Mouse (Mus musculus) cerebellum, adult 11-12 months (tissue): ENCODE results near the gene Sumf1.

ENCODE experiments used
- DNase-seq: peaks from one replicate; pipeline ENCODE4 v3.0.0; 2022

The Sumf1 gene

GRCm38 (mm10) chr6:108145241-108145640, 40.1 kb downstream of the Sumf1 start:
- no peak for DNase-seq

GRCm38 (mm10) chr6:108142796-108143195, 42.6 kb downstream of the Sumf1 start:
- DNase-seq = no peak

GRCm38 (mm10) chr6:108140722-108141490, 44.5 kb downstream of the Sumf1 start:
- DNase-seq = no peak

DNA sequence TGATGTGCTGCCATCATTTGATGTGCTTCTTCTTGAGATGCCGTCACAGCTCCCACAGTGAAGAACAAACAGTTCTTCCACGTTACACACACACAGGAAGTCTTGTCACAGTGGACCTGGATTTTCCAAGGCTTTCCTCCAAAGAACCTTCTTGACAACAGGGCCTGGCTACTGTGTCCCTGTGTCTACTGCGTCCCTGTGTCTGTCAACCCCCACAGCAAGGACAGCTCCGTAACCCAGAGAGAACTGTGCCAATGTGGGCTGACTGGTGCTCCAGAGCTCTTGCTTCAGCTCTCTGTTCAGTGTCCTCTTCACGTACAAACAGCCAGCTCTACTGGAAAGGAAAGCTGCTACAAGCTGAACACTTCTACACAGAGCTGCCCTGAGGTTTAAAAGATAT, 48.4 kb downstream of the Sumf1 start:
- DNase-seq = no peak

DNA sequence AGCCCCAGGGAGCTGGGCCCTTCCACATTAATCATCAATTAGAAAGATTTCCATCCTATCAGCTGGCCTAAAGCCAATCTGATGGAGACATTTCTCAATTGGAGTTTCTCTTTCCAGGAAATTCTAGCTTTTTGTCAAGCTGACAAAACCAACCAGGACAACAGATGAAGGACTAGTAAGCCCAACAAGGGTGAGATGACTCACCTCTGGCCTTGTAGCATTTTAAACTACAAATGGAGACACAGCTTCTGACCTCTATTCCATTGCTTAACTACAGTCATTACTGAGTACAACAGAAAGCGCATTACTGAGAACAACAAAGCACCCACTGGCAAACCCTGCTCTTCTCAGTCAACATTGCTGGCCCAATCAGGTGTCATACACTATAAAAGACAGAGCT, 49.1 kb downstream of the Sumf1 start:
- no peak for DNase-seq

- no peak for DNase-seq
Observed at GRCm38 (mm10) chr6:108132268-108132935, 53.0 kb downstream of the Sumf1 start.

DNA sequence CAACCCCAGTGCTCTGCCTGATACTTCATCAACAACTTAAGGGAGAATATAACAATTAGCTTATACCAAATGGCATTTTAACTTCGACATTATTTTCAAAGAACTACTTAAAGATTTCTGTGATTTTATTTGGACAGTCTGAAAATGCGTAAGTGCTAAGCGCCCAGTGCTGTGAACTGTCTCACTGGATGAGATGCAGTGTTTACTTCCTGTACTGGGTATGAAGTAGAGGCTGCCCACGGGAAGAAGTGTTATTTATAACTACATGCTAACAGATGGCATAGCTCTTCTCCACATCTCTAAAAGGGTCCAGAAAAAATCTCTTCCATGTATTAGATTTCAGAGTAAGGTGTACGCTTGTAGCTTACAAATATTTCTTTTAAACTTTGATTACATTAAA, 54.7 kb downstream of the Sumf1 start:
- no peak for DNase-seq

DNA sequence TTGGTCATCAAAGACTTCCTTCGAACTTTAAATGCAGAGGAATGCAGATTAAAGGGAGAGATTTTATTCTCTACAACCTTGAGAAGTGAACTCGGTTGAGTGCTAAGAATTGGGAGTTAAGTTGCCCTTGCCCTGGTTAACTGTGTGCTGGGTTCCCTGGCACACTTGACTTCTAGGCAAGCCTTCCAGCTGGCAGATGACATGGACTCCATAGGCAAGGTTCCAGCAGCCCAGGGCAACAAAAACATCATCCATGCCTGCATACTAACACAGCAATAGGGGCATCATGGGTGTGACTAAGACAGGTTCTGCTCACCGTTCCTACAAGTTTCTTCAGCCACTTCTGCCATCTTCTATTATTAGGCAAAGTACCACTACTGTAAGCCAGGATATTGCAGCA, 58.8 kb downstream of the Sumf1 start:
- DNase-seq = peak; percentile 22

DNA sequence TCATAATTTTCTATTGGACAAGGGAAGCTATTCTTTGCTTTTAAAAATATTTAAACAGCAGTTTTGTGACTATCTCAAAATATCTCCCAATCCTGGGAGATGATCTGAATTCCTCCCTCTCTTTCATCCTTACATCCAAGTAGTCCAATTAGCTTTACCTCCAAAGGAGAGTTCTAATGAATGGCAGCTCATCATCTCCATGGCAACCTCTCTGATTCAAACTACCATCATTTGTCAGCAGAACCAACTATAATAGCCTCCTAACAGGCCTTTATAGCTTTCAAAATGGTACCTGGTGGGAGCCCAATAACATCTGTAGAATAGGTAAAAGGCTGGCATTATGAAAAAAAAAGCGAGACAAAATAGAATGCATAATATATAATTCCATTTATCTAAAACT, 59.9 kb downstream of the Sumf1 start:
- DNase-seq = no peak

- DNase-seq = no peak
Observed at GRCm38 (mm10) chr6:108117881-108118280, 67.5 kb downstream of the Sumf1 start.

- no peak for DNase-seq
Observed at GRCm38 (mm10) chr6:108114971-108115370, 70.4 kb downstream of the Sumf1 start.

DNA sequence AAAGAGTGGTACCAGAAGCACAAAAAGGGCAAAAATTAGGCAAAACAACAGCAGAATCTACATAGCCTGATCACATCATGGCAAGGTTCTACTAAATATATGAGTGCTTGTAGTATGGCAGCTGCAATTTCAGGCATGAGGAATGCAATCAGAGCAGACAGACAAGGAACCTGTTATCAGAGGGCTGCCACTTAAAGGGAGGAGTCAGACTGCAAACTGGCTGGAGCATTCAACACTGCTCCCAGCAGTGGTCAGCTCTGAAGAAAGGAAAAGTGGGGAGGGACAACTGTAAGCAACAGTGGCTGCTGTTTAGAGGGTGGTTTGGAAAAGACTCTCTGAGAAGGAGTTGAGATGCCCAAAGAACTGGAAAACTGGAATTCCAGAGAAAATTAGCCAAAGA, 73.7 kb downstream of the Sumf1 start:
- DNase-seq = no peak

DNA sequence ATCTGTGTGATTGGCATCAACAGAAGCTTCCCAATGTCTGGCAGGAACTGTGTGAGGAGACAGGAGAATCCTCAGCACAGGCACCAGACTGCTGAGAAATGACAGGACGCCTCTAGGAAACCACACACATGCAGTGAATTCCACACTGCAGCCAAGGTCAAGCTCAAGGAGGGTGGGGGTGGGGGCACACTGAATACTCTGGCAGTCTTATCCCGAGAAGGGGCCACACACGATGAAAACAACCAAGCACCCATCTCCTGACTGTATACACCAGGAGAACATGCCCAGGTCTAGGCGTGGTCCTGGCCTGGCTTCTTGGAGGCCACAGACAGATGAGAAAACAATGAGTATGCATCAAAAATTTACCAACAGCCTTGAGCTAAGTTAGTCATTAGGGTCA, 75.0 kb downstream of the Sumf1 start:
- no peak for DNase-seq

GRCm38 (mm10) chr6:108107376-108107775, 78.0 kb downstream of the Sumf1 start:
- no peak for DNase-seq

DNA sequence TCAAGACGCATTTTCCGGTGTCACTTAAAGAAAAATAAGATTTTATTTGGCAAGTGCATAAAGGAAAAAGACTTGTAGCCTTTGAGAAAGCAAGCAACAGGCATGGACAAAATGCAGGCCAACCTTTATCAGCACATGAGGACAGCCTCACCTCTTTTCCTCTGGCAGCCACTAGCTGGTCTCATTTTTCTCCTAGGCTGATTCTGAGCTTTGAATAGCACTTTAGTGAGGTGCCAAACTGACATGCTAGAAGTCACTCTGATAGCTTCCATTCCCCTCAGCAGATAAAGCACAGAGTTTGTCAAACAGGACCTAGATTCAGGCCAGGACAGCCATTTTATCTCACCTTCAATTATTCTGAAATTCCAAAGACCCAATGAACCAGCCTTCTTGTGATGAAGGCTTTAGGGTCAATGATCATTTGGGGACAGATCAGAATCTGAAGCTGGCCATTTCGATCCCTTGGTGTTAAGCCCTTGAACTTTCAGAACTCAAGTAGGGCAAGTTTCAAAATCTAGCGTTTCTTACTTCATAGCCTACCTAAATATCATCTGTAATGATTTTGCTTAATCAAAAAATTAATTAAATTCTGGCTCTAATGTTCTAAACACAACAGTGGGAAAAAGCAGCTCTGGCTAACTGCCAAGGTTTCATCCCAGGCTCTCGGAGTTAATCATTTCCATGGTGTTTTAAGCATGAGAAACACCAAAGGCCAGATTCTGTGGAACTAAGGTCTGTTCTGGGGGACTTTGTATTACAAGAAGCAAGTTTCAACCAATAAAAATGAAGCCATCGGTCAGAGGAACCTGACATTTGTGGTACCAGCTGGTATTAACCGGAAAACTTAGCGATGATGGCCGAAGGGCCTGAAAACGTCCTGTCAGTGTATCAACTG, 83.2 kb downstream of the Sumf1 start:
- no peak for DNase-seq

DNA sequence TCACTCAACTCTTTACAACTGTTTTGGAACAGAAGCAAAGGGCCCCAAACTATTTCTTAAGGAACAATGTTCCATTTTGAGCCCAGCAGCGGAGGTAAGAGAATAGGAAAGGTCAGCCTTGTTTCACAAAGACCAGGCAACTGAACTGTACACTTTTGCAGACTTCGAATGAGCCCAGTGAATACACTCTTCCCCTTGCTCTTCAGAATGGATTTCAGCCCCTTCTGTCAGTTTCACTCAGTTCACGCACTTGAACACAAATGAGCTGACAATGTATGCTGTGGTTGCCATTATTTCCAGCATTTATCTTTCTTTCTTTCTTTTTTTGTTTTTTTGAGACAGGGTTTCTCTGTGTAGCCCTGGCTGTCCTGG, 86.5 kb downstream of the Sumf1 start:
- no peak for DNase-seq

DNA sequence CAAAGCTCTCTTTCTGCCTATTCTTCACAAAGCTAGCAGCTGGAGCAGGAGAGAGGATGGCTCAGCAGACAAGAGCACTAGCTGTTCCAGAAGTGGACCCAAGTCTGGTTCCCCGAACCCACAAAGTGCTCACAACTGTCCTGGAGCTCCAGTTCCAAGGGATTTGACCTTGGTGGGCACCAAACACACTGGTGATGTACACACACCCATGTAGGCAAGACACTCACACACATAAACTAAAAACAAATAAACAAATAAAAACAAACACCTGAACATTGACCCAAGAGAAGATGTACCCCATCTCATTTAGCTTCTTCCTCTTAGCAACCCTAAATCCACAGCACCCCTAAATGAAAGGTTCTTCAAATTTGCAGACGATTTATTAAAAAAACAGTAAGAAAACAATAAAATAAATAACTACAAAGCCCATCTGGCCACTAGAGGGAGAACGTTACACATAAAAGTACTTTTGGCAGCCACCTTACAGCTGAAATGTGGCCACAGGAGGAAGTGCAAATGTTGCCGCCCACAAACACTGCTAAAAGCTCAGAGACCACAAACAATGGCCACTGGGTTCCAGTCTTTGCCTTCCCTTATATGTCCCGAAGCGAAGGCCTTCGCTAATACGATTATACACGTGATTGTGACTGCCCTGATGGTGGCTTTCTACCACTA, 87.1 kb downstream of the Sumf1 start:
- DNase-seq = no peak

GRCm38 (mm10) chr6:108095445-108095844, 89.9 kb downstream of the Sumf1 start:
- no peak for DNase-seq

GRCm38 (mm10) chr6:108093449-108093848, 91.9 kb downstream of the Sumf1 start:
- DNase-seq = no peak

DNA sequence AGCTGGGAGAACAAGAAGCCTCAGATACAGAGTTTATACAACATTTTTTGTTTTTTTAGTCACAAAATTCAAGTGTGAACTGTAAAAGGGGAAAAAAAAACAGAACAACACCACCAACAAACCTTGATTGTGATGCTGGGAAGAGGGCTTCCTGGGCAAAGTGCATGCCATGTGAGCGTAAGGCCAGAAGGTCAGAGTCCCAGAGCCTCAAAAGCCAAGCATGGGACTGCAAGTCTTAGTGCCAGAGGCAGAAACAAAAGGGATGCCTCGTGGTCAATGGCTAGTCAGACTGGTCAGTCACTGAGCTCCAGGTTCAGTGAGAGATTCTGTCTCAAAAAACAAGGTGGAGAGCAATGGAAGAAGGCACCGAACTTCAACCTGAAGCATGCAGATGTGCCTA, 92.7 kb downstream of the Sumf1 start:
- DNase-seq = no peak

- DNase-seq = no peak
Observed at GRCm38 (mm10) chr6:108091296-108091695, 94.1 kb downstream of the Sumf1 start.

DNA sequence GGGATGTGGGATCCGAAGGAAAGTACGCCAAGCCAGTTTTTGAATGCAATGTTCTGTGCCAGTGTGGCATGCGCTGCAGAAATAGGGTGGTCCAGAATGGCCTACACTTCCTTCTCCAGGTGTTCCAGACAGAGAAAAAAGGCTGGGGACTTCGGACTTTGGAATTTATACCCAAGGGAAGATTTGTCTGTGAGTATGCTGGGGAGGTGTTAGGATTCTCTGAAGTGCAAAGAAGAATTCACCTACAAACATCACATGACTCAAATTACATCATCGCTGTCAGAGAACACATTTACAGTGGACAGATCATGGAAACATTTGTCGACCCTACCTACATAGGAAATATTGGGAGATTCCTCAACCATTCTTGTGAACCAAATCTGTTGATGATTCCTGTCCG, 109.5 kb downstream of the Sumf1 start:
- no peak for DNase-seq

- DNase-seq = no peak
Observed at GRCm38 (mm10) chr6:108074624-108075023, 110.8 kb downstream of the Sumf1 start.
